Mouse (Mus musculus) T-cell, adult 2 months (primary cell): ENCODE data around the gene Ninj2.

Source experiments
- DNase-seq: peaks from one replicate; pipeline ENCODE4 v3.0.0; 2022; ENCODE audit warnings: low spot score

Gene Ninj2

GRCm38 (mm10) chr6:120179044-120179755 lies 86.0 kb downstream of the Ninj2 start:
- DNase-seq, result no peak

- no peak for DNase-seq
Measured at GRCm38 (mm10) chr6:120179756-120180206, 86.6 kb downstream of the Ninj2 start.

- no peak for DNase-seq
Measured at GRCm38 (mm10) chr6:120180492-120180891, 87.3 kb downstream of the Ninj2 start.

GRCm38 (mm10) chr6:120182160-120182559 lies 89.0 kb downstream of the Ninj2 start:
- no peak for DNase-seq

GRCm38 (mm10) chr6:120183771-120184170 lies 90.6 kb downstream of the Ninj2 start:
- no peak for DNase-seq

- no peak for DNase-seq
Measured at GRCm38 (mm10) chr6:120185012-120185730, 92.0 kb downstream of the Ninj2 start.

GRCm38 (mm10) chr6:120185756-120186155 lies 92.6 kb downstream of the Ninj2 start:
- no peak for DNase-seq

- DNase-seq, result no peak
Measured at GRCm38 (mm10) chr6:120186594-120186993, 93.4 kb downstream of the Ninj2 start.

GRCm38 (mm10) chr6:120187587-120188176 lies 94.5 kb downstream of the Ninj2 start:
- DNase-seq, result peak; percentile 82

GRCm38 (mm10) chr6:120188376-120189235 lies 95.5 kb downstream of the Ninj2 start:
- DNase-seq, result peak; percentile 82

GRCm38 (mm10) chr6:120189287-120189686 lies 96.1 kb downstream of the Ninj2 start:
- DNase-seq, result no peak

- DNase-seq, result peak; percentile 31
Measured at GRCm38 (mm10) chr6:120190365-120190764, 97.2 kb downstream of the Ninj2 start.

GRCm38 (mm10) chr6:120190912-120191311 lies 97.8 kb downstream of the Ninj2 start:
- DNase-seq, result no peak

GRCm38 (mm10) chr6:120191396-120192170 lies 98.4 kb downstream of the Ninj2 start:
- DNase-seq, result no peak

GRCm38 (mm10) chr6:120192211-120192870 lies 99.2 kb downstream of the Ninj2 start:
- no peak for DNase-seq

GRCm38 (mm10) chr6:120193174-120193573 lies 100.0 kb downstream of the Ninj2 start:
- DNase-seq, result peak; percentile 91

GRCm38 (mm10) chr6:120193793-120194192 lies 100.6 kb downstream of the Ninj2 start:
- DNase-seq, result no peak

- no peak for DNase-seq
Measured at GRCm38 (mm10) chr6:120194305-120194704, 101.2 kb downstream of the Ninj2 start.

GRCm38 (mm10) chr6:120194963-120195362 lies 101.8 kb downstream of the Ninj2 start:
- no peak for DNase-seq

GRCm38 (mm10) chr6:120196837-120197236 lies 103.7 kb downstream of the Ninj2 start:
- DNase-seq, result peak; percentile 60

- peak; percentile 80 for DNase-seq
Measured at GRCm38 (mm10) chr6:120197964-120198363, 104.8 kb downstream of the Ninj2 start.
